Mouse (Mus musculus) bone marrow macrophage, adult 2 months (primary cell): ENCODE results near the gene Rgl2. TPM values are rescaled to one million over a fixed set of nuclear protein-coding genes. Genes with fewer than 3 reads are reported as not detected.

Experiments
- H3K27ac ChIP-seq: 2 replicates; pipeline ENCODE4 v1.5.1; 2012; ENCODE audit warnings: low read depth, low read length; ENCODE audit not compliant: insufficient read depth
- H3K4me1 ChIP-seq: 2 replicates; pipeline ENCODE4 v1.6.1; 2012; ENCODE audit warnings: low read length; ENCODE audit not compliant: control insufficient read depth, insufficient read depth
- H3K4me3 ChIP-seq: 2 replicates; pipeline ENCODE4 v1.5.1; 2012; ENCODE audit warnings: mild to moderate bottlenecking, low read length, moderate library complexity; ENCODE audit not compliant: insufficient read depth
- CTCF ChIP-seq: IDR thresholded peaks from 2 replicates; pipeline ENCODE4 v1.5.1; 2012; ENCODE audit warnings: low read depth, mild to moderate bottlenecking, low read length, moderate library complexity
- POLR2A ChIP-seq: IDR thresholded peaks from 2 replicates; pipeline ENCODE4 v1.6.1; 2012; ENCODE audit warnings: mild to moderate bottlenecking, low read depth, low read length, borderline replicate concordance
- polyA plus RNA-seq: library from polyadenylated mRNA; stranded (reverse); fragments of >200 nt; gene quantifications from 2 replicates; pipeline ENCODE4 v1.2.4, GENCODE M21; 2012; ENCODE audit not compliant: missing spikeins, insufficient read depth, insufficient read length

The Rgl2 gene
- polyA plus RNA-seq, 1 experiment, result 209 TPM

DNA sequence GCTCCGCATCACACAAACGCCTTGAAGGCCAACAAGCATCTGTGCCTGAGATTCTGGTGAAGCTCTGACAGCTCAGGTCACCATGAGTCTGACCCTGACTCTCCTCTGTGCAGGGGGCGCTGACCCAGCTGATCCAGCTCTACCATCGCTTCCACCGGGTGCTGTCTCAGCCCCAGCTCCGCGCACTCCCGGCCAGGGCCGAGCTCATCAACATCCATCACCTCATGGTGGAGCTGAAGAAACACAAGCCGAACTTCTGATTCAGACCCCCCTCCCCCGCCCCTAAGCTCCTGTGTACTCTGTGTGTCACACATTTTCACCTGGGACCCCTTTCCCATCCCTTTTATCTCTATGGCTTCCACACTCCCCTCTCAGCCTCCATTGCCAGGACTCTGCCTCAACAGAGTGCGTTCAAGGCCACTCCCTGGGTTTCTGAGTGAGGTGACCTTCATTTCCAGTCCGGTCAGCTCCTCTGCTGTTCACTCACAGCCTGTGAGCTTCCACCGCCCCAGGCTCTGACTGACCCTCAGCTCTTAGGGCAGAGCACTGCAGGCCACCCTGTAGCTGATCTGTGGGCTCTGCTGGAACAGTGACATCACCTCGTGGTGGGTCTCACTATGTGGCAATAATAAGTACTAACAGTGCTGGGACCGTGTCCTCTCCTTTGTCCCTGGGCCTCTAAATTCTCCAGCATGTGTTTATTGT, 36.7 kb downstream of the Rgl2 start:
- TF ChIP-seq POLR2A, result no peak
- TF ChIP-seq CTCF, result no peak
- no peak overlapping the region for H3K4me3 ChIP-seq
- no peak overlapping the region for H3K27ac ChIP-seq
- H3K4me1 ChIP-seq, result 0 out of 2 replicates have a peak, but pooled peaks cover 2% of the 10 kb centered on the region

DNA sequence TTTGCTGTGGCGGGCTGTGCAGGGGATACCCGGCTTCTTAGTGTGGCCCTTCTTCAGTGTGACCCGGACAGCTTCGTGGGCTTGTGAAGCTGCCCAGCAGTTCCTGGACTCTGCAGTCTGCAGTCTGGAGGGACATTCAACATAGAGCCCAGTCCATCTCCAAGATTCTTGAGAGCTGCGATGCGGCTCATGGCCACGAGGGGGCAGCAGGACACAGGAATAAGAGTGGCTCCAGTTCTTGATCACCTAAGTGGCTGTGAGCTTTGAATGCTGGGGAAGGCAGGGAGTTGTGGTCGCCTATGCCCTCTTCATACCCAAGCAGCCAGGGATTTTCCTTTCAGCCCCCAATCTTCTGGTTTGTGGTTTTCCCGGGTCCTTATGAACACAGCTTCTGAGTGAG, 39.1 kb downstream of the Rgl2 start:
- H3K4me3 ChIP-seq, result no peak overlapping the region
- TF ChIP-seq POLR2A (no peak), CTCF (peak; percentile 71)
- H3K27ac ChIP-seq, result no peak overlapping the region
- H3K4me1 ChIP-seq, result peaks cover 14% of the 10 kb centered on the region

DNA sequence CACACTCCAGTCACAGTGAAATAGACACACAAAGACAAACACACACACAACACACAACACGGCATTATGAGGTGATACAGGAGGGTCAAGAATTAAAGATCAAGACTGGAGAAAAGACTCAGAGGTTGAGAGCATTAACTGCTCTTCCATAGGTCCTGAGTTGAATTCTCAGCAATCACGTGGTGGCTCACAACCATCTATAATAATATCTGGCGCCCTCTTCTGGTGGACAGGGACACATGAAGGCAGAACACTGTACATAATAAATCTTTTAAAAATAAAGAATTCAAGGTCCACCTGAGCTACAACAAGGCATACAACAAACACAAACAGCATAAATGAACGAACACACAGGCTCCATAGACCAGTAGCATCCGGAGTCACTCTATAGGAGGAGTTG, 39.6 kb downstream of the Rgl2 start:
- Histone ChIP-seq H3K4me1 (peaks cover 17% of the 10 kb centered on the region), H3K27ac (no peak overlapping the region), H3K4me3 (no peak overlapping the region)
- TF ChIP-seq POLR2A (no peak), CTCF (no peak)

DNA sequence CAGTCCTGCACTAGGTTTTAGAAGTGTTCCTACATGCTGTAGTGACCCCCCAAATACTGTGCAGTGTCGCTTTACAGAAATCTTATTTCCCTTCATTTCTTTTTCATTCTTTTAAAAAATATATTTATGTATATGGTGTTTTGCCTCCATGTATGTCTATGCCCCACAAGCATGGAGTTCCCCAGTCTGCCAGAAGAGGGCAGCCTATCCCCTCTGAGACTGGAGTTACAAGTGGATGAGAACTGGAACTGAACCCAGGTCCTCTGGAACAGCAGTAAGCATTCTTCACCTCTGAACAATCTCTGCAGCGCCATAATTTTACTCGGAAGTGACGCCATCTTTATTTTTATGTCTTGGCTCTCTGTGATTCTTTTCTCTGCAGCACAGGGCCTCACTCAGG, 40.1 kb downstream of the Rgl2 start:
- no peak for TF ChIP-seq POLR2A
- TF ChIP-seq CTCF, result no peak
- H3K4me3 ChIP-seq, result no peak overlapping the region
- no peak overlapping the region for H3K27ac ChIP-seq
- peaks cover 17% of the 10 kb centered on the region for H3K4me1 ChIP-seq

DNA sequence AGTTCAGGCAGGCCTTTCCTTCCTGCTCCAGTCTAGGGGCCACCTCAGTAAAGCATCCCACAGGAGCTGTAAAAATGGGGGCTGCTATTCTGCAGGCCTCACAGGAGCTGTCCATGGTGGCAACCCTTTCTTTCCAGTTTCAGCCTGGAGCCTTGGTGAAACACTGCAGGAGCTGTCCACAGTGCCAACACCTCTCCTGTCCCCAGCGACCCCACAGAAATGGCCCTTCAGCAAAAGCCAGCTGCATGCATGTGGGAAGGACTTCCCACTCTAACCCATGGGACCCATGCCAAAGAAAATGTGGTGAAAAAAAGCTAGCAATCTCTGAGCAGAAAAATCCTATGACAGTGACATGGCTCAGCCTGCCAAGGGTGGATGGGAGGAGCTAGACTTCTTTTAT, 43.3 kb downstream of the Rgl2 start:
- H3K4me1 ChIP-seq, result peaks cover 28% of the 10 kb centered on the region
- H3K4me3 ChIP-seq, result no peak overlapping the region
- TF ChIP-seq POLR2A (no peak), CTCF (no peak)
- peak overlapping the region; percentile 5; the same call in 1 of the 2 replicates for H3K27ac ChIP-seq

DNA sequence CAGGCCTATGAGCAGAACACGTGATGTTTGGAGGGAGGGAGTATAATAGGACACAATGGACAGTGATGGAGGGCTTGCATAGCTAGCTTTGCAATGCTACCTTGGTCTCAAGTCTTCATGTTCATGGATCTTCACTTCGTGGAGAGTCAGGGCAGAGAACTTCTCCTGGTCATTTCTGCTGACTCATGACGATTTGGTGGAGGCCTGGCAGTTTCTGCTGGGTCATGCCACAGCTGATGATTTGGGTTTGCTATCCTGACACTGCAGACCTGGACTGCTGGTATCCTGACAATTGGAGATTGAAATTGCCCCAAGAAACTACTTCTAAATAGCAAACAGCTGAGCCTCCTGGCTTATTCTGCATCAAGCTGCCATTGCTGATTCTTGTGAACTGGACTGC, 44.2 kb downstream of the Rgl2 start:
- Histone ChIP-seq H3K4me3 (no peak overlapping the region), H3K4me1 (peaks cover 28% of the 10 kb centered on the region), H3K27ac (no peak overlapping the region)
- TF ChIP-seq CTCF, result no peak
- TF ChIP-seq POLR2A, result no peak

DNA sequence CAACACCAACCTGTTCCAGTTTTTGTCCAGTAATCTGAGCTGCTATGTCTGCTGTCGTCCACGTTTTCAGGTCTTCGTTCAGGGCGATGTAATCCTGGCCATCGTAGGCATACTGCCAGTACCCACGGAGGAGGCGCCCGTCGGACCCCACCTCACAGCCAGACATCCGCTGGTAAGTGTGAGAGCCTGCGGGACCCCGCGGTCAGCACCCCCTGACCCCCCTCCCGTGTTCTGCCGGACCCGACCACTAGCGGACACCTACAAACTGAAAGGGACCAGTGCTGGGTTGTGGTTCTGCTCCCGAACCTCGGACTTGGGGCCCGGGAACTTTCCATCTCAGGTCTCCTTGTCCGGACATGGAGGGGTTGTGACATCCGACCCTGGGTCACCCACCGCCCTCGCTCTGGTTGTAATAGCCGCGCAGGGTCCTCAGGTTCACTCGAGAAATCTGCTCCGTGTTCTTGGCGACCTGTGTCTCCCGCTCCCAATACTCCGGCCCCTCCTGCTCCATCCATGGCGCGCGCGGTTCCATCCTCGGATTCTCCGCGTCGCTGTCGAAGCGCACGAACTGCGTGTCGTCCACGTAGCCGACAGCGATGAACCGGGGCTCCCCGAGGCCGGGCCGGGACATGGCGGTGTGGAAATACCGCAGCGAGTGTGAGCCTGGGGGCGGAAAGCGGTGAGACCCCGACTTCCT, 48.7 kb downstream of the Rgl2 start:
- peak overlapping the region; percentile 91 for H3K4me3 ChIP-seq
- no peak for TF ChIP-seq CTCF
- TF ChIP-seq POLR2A, result no peak
- peaks cover 39% of the 10 kb centered on the region for H3K4me1 ChIP-seq
- peak overlapping the region; percentile 86 for H3K27ac ChIP-seq

DNA sequence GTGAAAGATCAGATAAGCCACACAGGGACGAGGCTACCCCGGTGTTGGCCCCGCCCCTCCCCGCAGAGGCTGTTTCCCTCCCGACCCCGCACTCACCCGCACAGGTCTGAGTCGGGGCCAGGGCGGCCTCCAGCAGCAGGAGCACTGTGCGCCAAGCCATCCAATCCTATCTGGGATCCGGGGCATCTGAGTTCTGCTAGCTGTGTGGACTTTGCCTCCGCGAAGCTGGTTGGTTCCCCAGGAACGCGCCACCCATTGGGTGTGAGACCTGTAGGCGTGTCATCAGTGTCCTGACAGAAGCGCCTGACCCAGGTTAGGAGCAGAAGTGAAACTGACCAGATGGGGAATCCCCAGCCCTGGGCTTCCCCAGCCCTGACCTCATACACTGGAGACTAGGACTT, 49.3 kb downstream of the Rgl2 start:
- TF ChIP-seq POLR2A (peak; percentile 34; the same call in 1 of the 2 replicates), CTCF (no peak)
- Histone ChIP-seq H3K27ac (peak overlapping the region; percentile 91), H3K4me1 (peaks cover 33% of the 10 kb centered on the region), H3K4me3 (peak overlapping the region; percentile 91)

DNA sequence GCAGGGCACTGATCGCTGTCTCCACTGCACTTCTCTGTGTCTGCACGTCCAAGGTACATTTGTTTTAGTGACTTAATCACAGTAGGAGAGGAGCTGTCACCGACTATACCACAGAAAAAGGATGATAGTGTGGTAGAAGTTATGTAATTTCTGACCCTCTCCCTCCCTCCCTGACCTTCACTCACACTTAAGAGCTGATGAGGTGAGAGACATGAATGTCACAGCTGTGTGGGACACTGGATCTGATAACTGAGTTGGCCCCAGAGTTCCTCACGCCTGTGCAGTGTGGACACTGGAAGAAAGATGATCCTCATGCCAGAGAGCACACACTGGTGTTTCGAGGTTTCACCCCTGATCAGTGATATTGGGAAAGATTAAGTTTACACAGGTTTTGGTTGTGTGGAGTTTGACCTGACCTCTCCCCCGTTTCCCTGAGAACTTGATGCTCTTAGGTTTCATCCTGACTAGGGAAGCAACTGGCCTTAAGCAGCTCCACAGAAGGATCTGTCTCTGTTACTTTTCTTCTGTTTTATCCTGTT, 50.2 kb downstream of the Rgl2 start:
- peaks cover 32% of the 10 kb centered on the region for H3K4me1 ChIP-seq
- no peak for TF ChIP-seq CTCF
- TF ChIP-seq POLR2A, result no peak
- H3K27ac ChIP-seq, result peak overlapping the region; percentile 91
- no peak overlapping the region for H3K4me3 ChIP-seq

DNA sequence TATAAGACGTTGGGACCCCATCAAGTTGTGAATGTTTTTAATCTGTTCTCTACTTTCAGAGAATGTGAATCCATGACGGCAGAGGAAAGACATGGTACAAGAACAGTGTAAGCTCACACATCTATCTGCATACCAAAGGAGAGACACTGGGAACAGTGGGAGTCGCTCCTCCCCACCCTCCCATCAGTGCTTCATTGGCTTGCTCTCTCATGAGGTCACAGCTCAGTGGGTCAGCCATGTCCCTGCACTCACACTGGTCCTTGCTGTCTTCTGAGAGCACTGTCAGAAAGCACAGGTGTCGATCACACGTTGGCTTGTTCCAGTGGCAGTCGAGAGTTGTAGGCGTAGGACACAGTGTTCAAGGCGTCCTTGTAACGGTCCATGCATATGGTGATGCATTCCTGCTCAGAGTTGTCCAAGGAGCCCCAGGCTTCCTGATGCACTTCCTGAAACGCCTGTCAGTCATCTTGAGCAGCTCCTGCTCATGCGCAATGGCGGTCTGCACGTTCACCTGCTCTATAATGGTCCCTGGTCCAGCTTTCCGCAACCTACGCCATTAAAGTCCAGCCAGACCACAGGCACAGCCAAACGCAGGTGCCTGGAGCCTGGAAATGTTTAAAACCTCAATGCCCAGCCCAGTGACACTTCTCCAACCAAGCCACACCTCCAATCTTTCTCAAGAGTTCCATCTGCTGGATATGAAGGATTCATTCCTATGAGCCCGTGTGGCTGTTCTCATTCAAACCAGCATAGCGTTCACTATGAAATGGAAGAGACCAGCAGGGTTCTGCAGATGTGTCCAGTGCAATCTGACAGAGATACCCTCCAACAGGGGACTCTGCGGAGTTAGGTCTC, 51.1 kb downstream of the Rgl2 start:
- peak overlapping the region; percentile 91 for H3K27ac ChIP-seq
- H3K4me1 ChIP-seq, result peaks cover 33% of the 10 kb centered on the region
- no peak overlapping the region for H3K4me3 ChIP-seq
- TF ChIP-seq POLR2A (no peak), CTCF (no peak)

DNA sequence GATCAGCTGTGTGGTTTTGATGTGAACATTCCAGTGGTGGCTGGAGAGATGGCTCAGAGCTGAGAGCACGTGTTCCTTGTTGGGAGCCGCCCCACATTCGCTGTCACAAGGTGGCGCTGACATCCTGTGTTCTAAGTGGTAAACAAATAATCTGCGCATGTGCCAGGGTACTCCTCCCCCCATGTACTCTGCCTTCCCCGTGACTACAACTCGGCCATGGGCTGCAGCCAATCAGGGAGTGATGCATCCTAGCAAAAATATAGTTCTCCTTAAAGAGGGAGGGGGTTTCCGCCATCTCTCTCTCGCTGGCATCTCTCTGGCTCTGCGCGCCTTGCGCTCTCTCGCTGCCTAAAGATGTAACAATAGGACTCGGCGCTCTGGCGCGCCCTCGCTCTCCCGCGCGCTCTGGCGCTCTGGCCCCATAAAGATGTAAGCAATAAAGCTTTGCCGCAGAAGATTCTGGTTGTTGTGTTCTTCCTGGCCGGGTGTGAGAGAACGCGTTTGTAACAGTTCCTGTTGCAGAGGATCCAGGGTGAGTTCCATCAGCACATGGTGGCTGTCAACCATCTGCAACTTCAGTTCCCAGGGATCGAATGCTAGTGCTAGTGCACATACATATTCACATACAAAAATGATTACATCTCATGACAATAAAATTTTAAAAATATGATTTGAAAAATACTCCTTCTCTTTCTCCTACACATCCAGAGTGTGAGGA, 52.0 kb downstream of the Rgl2 start:
- peak overlapping the region; percentile 93 for H3K27ac ChIP-seq
- peaks cover 29% of the 10 kb centered on the region for H3K4me1 ChIP-seq
- H3K4me3 ChIP-seq, result peak overlapping the region; percentile 73
